Mouse (Mus musculus) gastrocnemius, postnatal 36 days (tissue): ENCODE data around the gene Tppp3. TPM values are rescaled to one million over a fixed set of nuclear protein-coding genes. Genes with fewer than 3 reads are reported as not detected.

ENCODE experiments used
- DNase-seq, 2 experiments: peaks; one replicate each; pipeline ENCODE4 v3.0.0; 2022
- intact Hi-C: fragments of 180-260 bp; cut with DNase I; formaldehyde crosslinking; loops from one replicate; pipeline ENCODE4 v1.15.1; 2025
- total RNA-seq, 2 experiments: library from RNA; stranded (reverse); gene quantifications; 2 replicates each; pipeline ENCODE4 v1.2.3; 2021

Tppp3 gene
- total RNA-seq, 2 experiments from 2014 or later = 54.1 to 54.9 TPM

- intact Hi-C loops = loop anchor here (5.0 kb wide), 1 partner anchor 36 kb away; no protein-coding TSS in a partner anchor
- no peak for DNase-seq
Observed at GRCm38 (mm10) chr8:105441433-105441832, 29.9 kb downstream of the Tppp3 start.

DNA sequence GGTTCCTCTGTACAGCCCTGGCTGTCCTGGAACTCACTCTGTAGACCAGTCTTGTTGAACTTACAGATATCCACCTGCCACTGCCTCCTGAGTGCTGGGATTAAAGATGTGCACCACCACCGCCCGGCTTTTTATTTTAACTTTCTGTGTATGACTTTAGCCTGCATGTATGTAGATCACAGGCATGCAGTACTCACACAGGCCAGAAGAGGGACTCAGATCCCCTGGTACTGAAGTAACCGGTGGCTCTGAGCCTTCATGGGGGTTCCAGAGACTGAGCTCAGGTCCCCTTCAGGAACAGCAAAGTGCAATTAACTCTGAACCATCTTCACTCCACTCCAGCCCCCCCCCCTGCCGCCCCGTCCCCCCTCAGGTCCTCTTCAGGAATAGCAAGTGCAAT, 32.5 kb downstream of the Tppp3 start:
- peak in 1 of 2 experiments; percentile 21 for DNase-seq
- intact Hi-C loops = no loop called here

- intact Hi-C loops = no loop called here
- no peak for DNase-seq
Observed at GRCm38 (mm10) chr8:105437078-105437748, 34.1 kb downstream of the Tppp3 start.

DNA sequence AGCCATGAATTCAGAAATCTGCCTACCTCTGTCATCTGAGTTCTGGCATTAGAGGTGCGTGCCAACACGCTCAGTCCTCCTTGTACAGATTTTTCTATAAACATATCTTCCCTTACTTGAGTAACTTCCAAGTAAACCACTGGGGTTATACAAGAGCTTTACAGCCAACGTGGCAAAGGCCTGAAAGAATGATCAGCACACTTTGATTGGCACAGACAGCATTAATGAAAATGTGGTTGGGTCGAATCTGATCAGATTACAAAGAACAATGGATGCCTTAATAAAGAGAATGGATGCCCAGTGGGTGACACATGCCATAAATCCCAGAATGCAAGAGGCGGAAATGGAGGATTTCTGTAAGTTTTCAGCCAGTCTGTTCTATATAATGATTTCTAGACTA, 35.1 kb downstream of the Tppp3 start:
- intact Hi-C loops = no loop called here
- DNase-seq = no peak

- intact Hi-C loops = no loop called here
- DNase-seq = no peak
Observed at GRCm38 (mm10) chr8:105434136-105434535, 37.2 kb downstream of the Tppp3 start.

GRCm38 (mm10) chr8:105433511-105433910, 37.8 kb downstream of the Tppp3 start:
- intact Hi-C loops = no loop called here
- DNase-seq = no peak

DNA sequence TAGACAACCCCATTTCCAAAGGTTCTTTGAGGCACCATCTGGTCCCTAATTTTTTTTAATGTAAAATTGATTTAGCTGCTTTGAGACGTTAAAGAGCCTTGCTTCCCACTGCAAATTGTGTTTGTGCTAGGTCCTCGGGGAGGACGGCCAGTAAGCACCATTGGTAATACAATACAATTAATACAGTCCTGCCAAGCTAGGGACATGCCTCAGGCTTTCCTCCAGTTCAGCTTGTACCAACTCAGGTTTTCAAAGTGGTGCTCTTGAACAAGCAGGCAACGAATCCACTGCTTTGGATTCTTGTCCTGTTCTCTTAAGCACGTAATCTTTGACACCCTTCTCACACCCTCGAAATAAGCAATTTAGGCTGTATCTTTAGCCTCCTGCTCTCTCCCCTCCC, 38.3 kb downstream of the Tppp3 start:
- intact Hi-C loops = no loop called here
- DNase-seq = no peak

DNA sequence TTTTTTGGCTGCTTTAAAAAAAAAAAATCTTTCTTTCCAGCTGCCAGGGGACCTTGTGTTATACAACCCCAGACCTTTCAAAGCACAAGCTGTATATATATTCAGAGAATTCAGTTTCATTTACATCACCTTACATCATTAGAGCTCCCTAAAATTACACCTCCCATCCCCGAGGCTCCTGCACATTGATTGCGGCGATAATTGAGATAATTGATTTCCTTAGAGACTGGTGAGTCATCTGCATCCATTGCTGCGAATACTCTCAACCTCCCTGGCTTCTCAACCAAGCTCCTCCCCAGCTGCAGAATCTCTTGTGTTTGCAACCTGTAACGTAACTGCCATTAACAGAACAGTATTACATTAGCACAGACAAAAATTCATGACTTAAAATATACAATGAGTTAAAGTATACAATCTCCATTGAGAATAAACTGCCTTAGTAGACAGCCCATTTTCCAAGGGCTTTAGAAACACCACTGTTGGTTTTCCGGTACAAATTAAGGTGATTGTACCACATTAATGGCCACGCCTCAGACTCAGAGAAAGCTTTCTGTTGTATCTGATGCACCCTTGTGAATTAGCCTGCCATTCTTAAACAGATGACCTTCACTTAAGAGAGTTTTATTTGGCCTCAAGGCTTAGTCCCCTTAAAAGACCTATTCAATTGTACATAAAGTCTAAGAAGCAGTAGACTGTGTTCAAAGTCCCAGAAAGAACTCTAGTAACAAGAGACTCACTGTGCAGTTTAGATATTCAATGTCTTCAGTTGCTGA, 39.4 kb downstream of the Tppp3 start:
- no peak for DNase-seq
- intact Hi-C loops = loop anchor here (1.0 kb wide), 1 partner anchor 11 kb away; no protein-coding TSS in a partner anchor

- DNase-seq = no peak
Observed at GRCm38 (mm10) chr8:105426878-105427277, 44.4 kb downstream of the Tppp3 start.

GRCm38 (mm10) chr8:105422006-105422405, 49.3 kb downstream of the Tppp3 start:
- intact Hi-C loops = no loop called here
- no peak for DNase-seq

More at GRCm38 (mm10) chr8:105426878-105427277, 44.4 kb downstream of the Tppp3 start:
- intact Hi-C loops = no loop called here

DNA sequence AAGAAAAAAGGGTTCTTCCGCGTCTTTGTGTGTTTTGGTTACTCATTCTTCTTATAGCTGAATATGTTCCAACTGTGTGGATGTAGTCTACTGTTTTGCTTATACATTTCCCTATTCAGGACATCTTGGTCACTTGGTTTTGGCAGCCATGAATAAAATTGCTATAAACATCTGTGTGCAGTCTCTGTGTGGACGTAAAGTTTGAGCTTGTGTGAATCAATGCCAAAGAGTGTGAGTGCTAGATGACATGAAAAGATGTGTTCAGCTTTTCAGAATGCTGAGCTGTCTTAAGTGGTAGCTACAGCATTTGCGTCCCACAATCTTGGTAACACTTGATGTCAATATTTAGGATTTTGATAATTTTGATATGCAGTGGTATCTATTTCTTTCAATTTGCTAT, 51.5 kb downstream of the Tppp3 start:
- intact Hi-C loops = no loop called here

DNA sequence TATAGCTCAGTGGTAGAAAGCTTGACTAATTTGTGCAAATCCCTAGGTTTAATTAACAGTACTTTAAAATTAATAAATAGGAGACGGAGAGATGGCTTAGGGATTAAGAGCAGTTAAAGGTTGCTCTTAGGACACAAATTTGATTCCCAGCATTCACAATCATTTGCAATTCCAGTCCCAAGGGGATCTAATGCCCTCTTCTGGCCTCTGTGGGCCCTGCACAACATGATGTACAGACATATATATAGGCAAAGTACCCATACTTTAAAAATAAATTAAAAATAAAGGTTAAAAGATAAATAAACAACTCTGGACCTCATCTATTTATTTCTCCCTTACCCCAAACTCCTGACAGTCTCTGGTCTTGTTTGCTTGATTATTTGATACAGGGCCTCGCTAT, 52.3 kb downstream of the Tppp3 start:
- DNase-seq = no peak
- intact Hi-C loops = no loop called here

More for the DNA sequence above, 51.5 kb downstream of the Tppp3 start:
- DNase-seq = no peak

Other genes starting within 250 kb of the Tppp3 start
- gene D230025D16Rik, start 246.4 kb downstream of the Tppp3 start, total RNA-seq = 10 to 100 TPM; 19.6 to 22.1 TPM
- 1 to 10 TPM; 2.0 to 2.2 TPM for gene B3gnt9, start 216.4 kb downstream of the Tppp3 start, total RNA-seq
- 1 to 10 TPM; 2.8 to 3.7 TPM for gene Tradd, start 206.9 kb downstream of the Tppp3 start, total RNA-seq
- gene Fbxl8, start 206.9 kb downstream of the Tppp3 start, total RNA-seq = 1 to 10 TPM in 1 of 2 experiments, under 1 TPM in 1; 0.87 to 1.3 TPM
- 1 to 10 TPM; 4.6 to 5.6 TPM for gene Hsf4, start 201.7 kb downstream of the Tppp3 start, total RNA-seq
- gene Nol3, start 195.4 kb downstream of the Tppp3 start, total RNA-seq = 10 to 100 TPM; 23.9 to 26.0 TPM
- under 1 TPM; 0.35 to 0.82 TPM for gene 4931428F04Rik, start 181.7 kb downstream of the Tppp3 start, total RNA-seq
- gene Exoc3l, start 175.4 kb downstream of the Tppp3 start, total RNA-seq = 1 to 10 TPM; 1.5 to 2.6 TPM
- 10 to 100 TPM; 21.1 to 25.2 TPM for gene E2f4, start 173.9 kb downstream of the Tppp3 start, total RNA-seq
- under 1 TPM; 0.66 to 0.94 TPM for gene Elmo3, start 165.9 kb downstream of the Tppp3 start, total RNA-seq
- 1 to 10 TPM in 1 of 2 experiments, under 1 TPM in 1; 0.99 to 1.1 TPM for gene Lrrc29, start 145.2 kb downstream of the Tppp3 start, total RNA-seq
- 10 to 100 TPM; 18.5 to 20.1 TPM for gene Tmem208, start 145.2 kb downstream of the Tppp3 start, total RNA-seq
- gene Fhod1, start 123.6 kb downstream of the Tppp3 start, total RNA-seq = 10 to 100 TPM; 22.0 to 32.0 TPM
- under 1 TPM; 0.59 to 0.91 TPM for gene Slc9a5, start 122.7 kb downstream of the Tppp3 start, total RNA-seq
- gene Plekhg4, start 98.3 kb downstream of the Tppp3 start, total RNA-seq = under 1 TPM in 1 of 2 experiments, not detected in 1; 0.07 TPM
- not detected for gene Kctd19, start 58.0 kb downstream of the Tppp3 start, total RNA-seq
- under 1 TPM; 0.54 to 0.71 TPM for gene Lrrc36, start 58.0 kb downstream of the Tppp3 start, total RNA-seq
- gene Zdhhc1, start 25.4 kb upstream of the Tppp3 start, total RNA-seq = 1 to 10 TPM; 8.1 to 8.3 TPM
- gene Hsd11b2, start 47.2 kb upstream of the Tppp3 start, total RNA-seq = under 1 TPM in 1 of 2 experiments, not detected in 1; 0.22 TPM
- 10 to 100 TPM; 37.3 to 40.9 TPM for gene Atp6v0d1, start 94.5 kb upstream of the Tppp3 start, total RNA-seq
- 10 to 100 TPM; 15.1 to 18.2 TPM for gene Ripor1, start 133.7 kb upstream of the Tppp3 start, total RNA-seq
- gene Ctcf, start 165.0 kb upstream of the Tppp3 start, total RNA-seq = 10 to 100 TPM; 27.0 to 29.9 TPM
- gene Agrp, start 165.9 kb upstream of the Tppp3 start, total RNA-seq = under 1 TPM in 1 of 2 experiments, not detected in 1; 0.56 TPM
- gene Carmil2, start 214.7 kb upstream of the Tppp3 start, total RNA-seq = 1 to 10 TPM in 1 of 2 experiments, not detected in 1; 1.1 TPM
- 1 to 10 TPM; 6.6 to 6.7 TPM for gene Acd, start 229.6 kb upstream of the Tppp3 start, total RNA-seq
- 1 to 10 TPM; 4.7 to 6.7 TPM for gene Pard6a, start 229.6 kb upstream of the Tppp3 start, total RNA-seq
- not detected for gene 4933405L10Rik, start 236.1 kb upstream of the Tppp3 start, total RNA-seq
- gene Enkd1, start 236.7 kb upstream of the Tppp3 start, total RNA-seq = 1 to 10 TPM in 1 of 2 experiments, under 1 TPM in 1; 0.48 to 1.2 TPM